Mouse (Mus musculus) hindbrain, embryonic 11.5 days (tissue): Measurements from ENCODE around the gene Thap7. TPM values are rescaled to one million over a fixed set of nuclear protein-coding genes. Genes with fewer than 3 reads are reported as not detected.
"Not testable (repeated sequence)": the region's sequence is repeated elsewhere in the genome, so short reads cannot be mapped to it uniquely, and the experiment has no call there.

ENCODE experiments used
- ATAC-seq: fragments of 200-750 bp; cut with Nextera tagmentation; 2 replicates; pipeline ENCODE4 v1.8.0; 2017; ENCODE audit warnings: mild to moderate bottlenecking, moderate TSS enrichment, moderate library complexity; ENCODE audit not compliant: low FRiP score
- DNase-seq: peaks from one replicate; pipeline ENCODE4 v3.0.0-alpha.2; 2015; ENCODE audit warnings: low spot score
- H3K27ac ChIP-seq: fragments of 300-500 bp; sonication (generic); 2 replicates; pipeline ENCODE4 v1.5.1; 2014; ENCODE audit warnings: mild to moderate bottlenecking, low read depth, low read length
- H3K27me3 ChIP-seq: fragments of 300-500 bp; sonication (generic); 2 replicates; pipeline ENCODE4 v1.6.1; 2014; ENCODE audit warnings: mild to moderate bottlenecking, low read length, moderate library complexity, mixed read lengths; ENCODE audit not compliant: control insufficient read depth, insufficient read depth
- H3K36me3 ChIP-seq: fragments of 300-500 bp; sonication (generic); 2 replicates; pipeline ENCODE4 v1.6.1; 2014; ENCODE audit warnings: mild to moderate bottlenecking, low read length, moderate library complexity, mixed read lengths; ENCODE audit not compliant: control insufficient read depth, insufficient read depth
- H3K4me1 ChIP-seq: fragments of 300-500 bp; sonication (generic); replicated peaks from 2 replicates; pipeline ENCODE4 v1.6.1; 2014; ENCODE audit warnings: low read length, mixed read lengths; ENCODE audit not compliant: control insufficient read depth, insufficient read depth
- H3K4me2 ChIP-seq: fragments of 300-500 bp; sonication (generic); replicated peaks from 2 replicates; pipeline ENCODE4 v1.6.1; 2014; ENCODE audit warnings: mild to moderate bottlenecking, low read depth, low read length
- H3K4me3 ChIP-seq: fragments of 300-500 bp; sonication (generic); 2 replicates; pipeline ENCODE4 v1.5.1; 2014; ENCODE audit warnings: low read depth, low read length
- H3K9ac ChIP-seq: fragments of 300-500 bp; sonication (generic); 2 replicates; pipeline ENCODE4 v1.6.1; 2014; ENCODE audit warnings: low read depth, low read length
- H3K9me3 ChIP-seq: fragments of 300-500 bp; sonication (generic); 2 replicates; pipeline ENCODE4 v1.6.1; 2016; ENCODE audit warnings: low read length; ENCODE audit not compliant: control insufficient read depth
- WGBS: fragments of 180-500 bp; shearing (Covaris S2); extraction: QIAGEN DNeasy Blood & Tissue Kit; methylation state at CpG from one replicate; pipeline ENCODE4 v1.1.7; 2014; 5-methylcytosine and 5-hydroxymethylcytosine counted together
- polyA plus RNA-seq: library from polyadenylated mRNA; unstranded; fragments of >200 nt; fragmentation: Nextera tagmentation; extraction: Ambion mirVana; gene quantifications from 2 replicates; pipeline ENCODE4 v1.2.1, GENCODE M21; 2014

Gene Thap7
- polyA plus RNA-seq, 1 experiment from 2014 or later, result 49.3 TPM

- no peaks in the 10 kb centered on the region; the same call in 1 of the 2 replicates for H3K27me3 ChIP-seq
Measured at GRCm38 (mm10) chr16:17561128-17561750, 30.3 kb upstream of the Thap7 start, which contains the start of gene Lrrc74b. TSS of gene Lrrc74b (minus strand) at chr16:17561247.

GRCm38 (mm10) chr16:17559396-17560027, 28.6 kb upstream of the Thap7 start:
- Histone ChIP-seq H3K4me1 (peaks cover 22% of the 10 kb centered on the region), H3K4me3 (no peak overlapping the region), H3K9me3 (no peaks in the 10 kb centered on the region), H3K9ac (peak overlapping the region; percentile 40; the same call in 1 of the 2 replicates), H3K36me3 (no peaks in the 10 kb centered on the region), H3K4me2 (peak overlapping the region; percentile 25; the same call in 1 of the 2 replicates), H3K27me3 (no peaks in the 10 kb centered on the region; the same call in 1 of the 2 replicates), H3K27ac (no peak overlapping the region; the same call in 1 of the 2 replicates)
- no peak for DNase-seq
- WGBS, result 59% methylated on average over 9 of the region's 9 CpGs
- ATAC-seq, result no peak

More at GRCm38 (mm10) chr16:17561128-17561750, 30.3 kb upstream of the Thap7 start, which contains the start of gene Lrrc74b:
- peak; percentile 72 for DNase-seq
- Histone ChIP-seq H3K27ac (peak within 1 kb of the TSS; percentile 31), H3K9me3 (no peaks in the 10 kb centered on the region), H3K4me2 (peak within 1 kb of the TSS; percentile 53), H3K36me3 (no peaks in the 10 kb centered on the region), H3K4me1 (peaks cover 19% of the 10 kb centered on the region), H3K4me3 (peak within 1 kb of the TSS; percentile 22), H3K9ac (0 out of 2 replicates have a peak within 1 kb of the TSS, but pooled peaks have one; percentile 31)
- ATAC-seq, result peak; percentile 65
- under 1% methylated on average over 22 of the region's 22 CpGs for WGBS

- Histone ChIP-seq H3K9ac (peak overlapping the region; percentile 40; the same call in 1 of the 2 replicates), H3K9me3 (no peaks in the 10 kb centered on the region), H3K27me3 (no peaks in the 10 kb centered on the region; the same call in 1 of the 2 replicates), H3K4me3 (0 out of 2 replicates have a peak overlapping the region, but pooled peaks have one; percentile 1), H3K4me2 (peak overlapping the region; percentile 25), H3K36me3 (no peaks in the 10 kb centered on the region), H3K4me1 (peaks cover 26% of the 10 kb centered on the region), H3K27ac (no peak overlapping the region; the same call in 1 of the 2 replicates)
- DNase-seq, result peak; percentile 47
- peak; percentile 41; the same call in 1 of the 2 replicates for ATAC-seq
- 0% methylated on average over 5 of the region's 5 CpGs for WGBS
Measured at GRCm38 (mm10) chr16:17558811-17559210, 27.9 kb upstream of the Thap7 start.

GRCm38 (mm10) chr16:17557947-17558480, 27.1 kb upstream of the Thap7 start:
- H3K4me1 ChIP-seq, result peaks cover 28% of the 10 kb centered on the region
- 0 out of 2 replicates have a peak overlapping the region, but pooled peaks have one; percentile 20 for H3K27ac ChIP-seq
- 0 out of 2 replicates have a peak, but pooled peaks have one; percentile 13 for ATAC-seq

GRCm38 (mm10) chr16:17556907-17557306, 26.0 kb upstream of the Thap7 start:
- no peak overlapping the region for H3K4me3 ChIP-seq
- H3K36me3 ChIP-seq, result no peaks in the 10 kb centered on the region
- no peak overlapping the region for H3K4me2 ChIP-seq
- H3K9ac ChIP-seq, result no peak overlapping the region
- H3K27me3 ChIP-seq, result no peaks in the 10 kb centered on the region; the same call in 1 of the 2 replicates
- H3K9me3 ChIP-seq, result no peaks in the 10 kb centered on the region
- peaks cover 28% of the 10 kb centered on the region for H3K4me1 ChIP-seq
- DNase-seq (no peak), ATAC-seq (no peak)
- 54% methylated on average over 4 of the region's 4 CpGs for WGBS
- H3K27ac ChIP-seq, result no peak overlapping the region

More at GRCm38 (mm10) chr16:17557947-17558480, 27.1 kb upstream of the Thap7 start:
- H3K4me2 ChIP-seq, result 0 out of 2 replicates have a peak overlapping the region, but pooled peaks have one; percentile 25
- H3K9ac ChIP-seq, result no peak overlapping the region
- H3K4me3 ChIP-seq, result no peak overlapping the region
- DNase-seq, result peak; percentile 85
- H3K36me3 ChIP-seq, result no peaks in the 10 kb centered on the region
- no peaks in the 10 kb centered on the region for H3K9me3 ChIP-seq
- WGBS, result 2% methylated on average over 5 of the region's 5 CpGs
- H3K27me3 ChIP-seq, result no peaks in the 10 kb centered on the region; the same call in 1 of the 2 replicates

- Histone ChIP-seq H3K9ac (no peak overlapping the region), H3K36me3 (no peaks in the 10 kb centered on the region), H3K9me3 (no peaks in the 10 kb centered on the region), H3K27me3 (no peaks in the 10 kb centered on the region), H3K27ac (no peak overlapping the region), H3K4me2 (no peak overlapping the region), H3K4me3 (no peak overlapping the region), H3K4me1 (peaks cover 28% of the 10 kb centered on the region)
- ATAC-seq, result no peak
- 81% methylated on average over 4 of the region's 4 CpGs for WGBS
- DNase-seq, result no peak
Measured at GRCm38 (mm10) chr16:17556180-17556579, 25.2 kb upstream of the Thap7 start.

GRCm38 (mm10) chr16:17554702-17555101, 23.8 kb upstream of the Thap7 start:
- not testable (repeated sequence) for H3K4me3 ChIP-seq, H3K36me3 ChIP-seq, H3K9me3 ChIP-seq, H3K9ac ChIP-seq, H3K27me3 ChIP-seq
- H3K4me1 ChIP-seq, result peaks cover 24% of the 10 kb centered on the region
- DNase-seq (peak; percentile 55), ATAC-seq (peak; percentile 60)
- peak overlapping the region; percentile 6; the same call in 1 of the 2 replicates for H3K4me2 ChIP-seq
- 10% methylated on average over 4 of the region's 4 CpGs for WGBS
- H3K27ac ChIP-seq, result peak overlapping the region; percentile 51

GRCm38 (mm10) chr16:17553910-17554685, 23.2 kb upstream of the Thap7 start:
- DNase-seq (peak; percentile 52), ATAC-seq (peak; percentile 83)
- H3K36me3 ChIP-seq, result no peaks in the 10 kb centered on the region
- H3K4me2 ChIP-seq, result peak overlapping the region; percentile 42
- H3K4me3 ChIP-seq, result 0 out of 2 replicates have a peak overlapping the region, but pooled peaks have one; percentile 8
- H3K4me1 ChIP-seq, result peaks cover 21% of the 10 kb centered on the region
- H3K9me3 ChIP-seq, result no peaks in the 10 kb centered on the region
- WGBS, result 7% methylated on average over 18 of the region's 18 CpGs
- H3K27me3 ChIP-seq, result no peaks in the 10 kb centered on the region
- peak overlapping the region; percentile 42 for H3K9ac ChIP-seq
- peak overlapping the region; percentile 51 for H3K27ac ChIP-seq
